Mouse (Mus musculus): Measurements from ENCODE around the gene Mcm6. TPM values are rescaled to one million over a fixed set of nuclear protein-coding genes. Genes with fewer than 3 reads are reported as not detected.

Mcm6 gene
- 278 and 299 TPM in 2 replicates for polyA plus RNA-seq (2015; fragmentation: Nextera tagmentation; extraction: Ambion mirVana)

DNA sequence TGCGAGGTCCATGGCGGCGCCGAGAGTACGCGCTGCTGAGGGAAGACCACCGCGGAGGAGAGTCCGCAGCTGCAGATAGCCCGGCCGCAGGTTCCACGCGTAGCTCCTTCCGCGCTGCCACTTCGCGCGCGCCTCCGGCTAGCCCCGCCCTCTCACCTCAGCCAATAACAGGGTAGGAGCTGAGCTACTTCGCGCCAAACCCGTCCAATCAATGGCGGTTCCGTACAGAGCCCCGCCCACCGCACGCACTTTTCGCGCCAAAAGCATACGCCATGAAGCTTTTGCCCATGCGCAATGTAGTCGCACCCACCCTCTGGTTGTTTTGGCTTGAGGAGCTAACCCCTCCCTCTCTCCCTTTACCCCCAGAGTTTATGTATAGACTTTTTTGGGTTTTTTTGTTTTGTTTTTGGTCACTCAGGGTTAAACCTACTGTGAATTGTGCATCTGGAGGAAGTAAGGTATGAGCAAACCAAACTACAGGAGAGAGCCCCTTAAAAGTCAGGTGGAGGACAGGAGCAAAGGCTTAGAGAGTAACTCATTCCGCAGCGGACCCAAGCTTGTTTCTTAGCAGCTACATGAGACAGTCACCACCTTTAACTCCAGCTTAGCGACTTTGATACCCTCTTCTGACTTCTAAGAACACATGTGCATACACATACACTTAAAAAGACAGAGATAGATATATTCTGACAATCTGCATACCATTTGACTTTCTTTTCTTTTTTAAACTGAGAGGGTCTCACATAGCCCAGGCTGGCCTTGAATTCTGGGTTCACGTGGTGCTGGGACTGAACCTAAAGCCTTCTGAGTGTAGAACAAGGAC lies at the start of gene Mcm6:
Mcm6 (minus strand) TSS at position 111 of the 823 bp plus-strand sequence.
- DNase-seq (ENCODE audit: low spot score) = peak; percentile 97

DNA sequence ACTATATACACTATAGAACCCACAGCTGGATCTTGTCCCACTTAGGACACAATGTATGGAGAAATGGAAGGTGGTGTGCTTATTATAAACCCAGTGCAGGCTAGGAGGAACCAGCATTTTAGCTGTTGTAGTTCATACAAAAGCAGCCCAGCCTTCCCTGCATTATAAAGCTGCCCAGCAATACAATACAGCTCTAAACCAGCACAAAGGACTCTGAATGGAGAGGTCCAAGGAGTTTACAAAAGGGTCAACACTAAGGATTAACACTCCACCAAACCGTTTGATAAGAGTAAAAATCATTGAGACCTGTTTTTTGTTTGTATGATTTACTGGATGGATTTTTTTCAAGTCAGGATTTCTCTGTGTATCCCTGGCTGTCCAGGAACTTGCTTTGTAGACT lies 47.4 kb upstream of the Mcm6 start:
- DNase-seq (ENCODE audit: low spot score) = no peak

DNA sequence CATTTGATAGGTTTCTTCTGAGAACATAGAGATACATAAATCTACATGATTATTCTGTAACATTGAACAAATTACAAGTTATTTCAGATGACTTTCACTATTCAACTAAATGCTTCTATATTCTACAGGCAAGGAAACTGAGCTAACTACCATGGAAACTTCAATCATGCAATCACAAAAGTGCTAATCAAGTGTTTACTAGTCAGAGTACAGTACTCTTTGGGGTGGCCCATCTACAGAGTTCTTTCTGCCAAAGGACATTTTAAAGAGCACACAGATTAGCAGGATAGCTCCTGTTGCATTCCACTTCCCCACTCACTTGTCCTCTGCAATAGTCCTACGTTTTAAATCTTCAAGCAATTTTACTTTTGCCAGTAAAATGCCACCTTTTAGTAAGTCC lies 46.2 kb upstream of the Mcm6 start:
- no peak for DNase-seq (ENCODE audit: low spot score)

DNA sequence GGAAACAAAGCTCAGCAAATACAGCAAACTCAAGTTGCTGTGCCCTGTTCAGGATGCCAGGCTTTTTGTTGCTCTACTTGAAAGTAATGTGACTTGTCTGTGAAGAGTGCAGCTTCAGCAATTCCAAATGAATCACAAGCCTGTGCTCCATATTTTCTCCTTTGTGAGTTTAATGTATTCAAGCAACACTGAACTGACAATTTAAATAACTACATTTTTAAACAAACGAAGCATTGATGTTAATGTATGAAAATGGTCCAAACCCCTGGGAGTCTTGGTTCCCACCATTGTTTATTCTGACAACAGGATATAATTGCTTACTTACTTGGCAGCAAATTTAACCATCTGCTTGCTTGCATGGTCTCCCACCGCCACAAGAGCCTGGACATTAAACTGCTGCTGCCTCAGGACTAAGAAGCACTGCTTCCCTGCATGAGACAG lies 45.6 kb upstream of the Mcm6 start:
- no peak for DNase-seq (ENCODE audit: low spot score)

DNA sequence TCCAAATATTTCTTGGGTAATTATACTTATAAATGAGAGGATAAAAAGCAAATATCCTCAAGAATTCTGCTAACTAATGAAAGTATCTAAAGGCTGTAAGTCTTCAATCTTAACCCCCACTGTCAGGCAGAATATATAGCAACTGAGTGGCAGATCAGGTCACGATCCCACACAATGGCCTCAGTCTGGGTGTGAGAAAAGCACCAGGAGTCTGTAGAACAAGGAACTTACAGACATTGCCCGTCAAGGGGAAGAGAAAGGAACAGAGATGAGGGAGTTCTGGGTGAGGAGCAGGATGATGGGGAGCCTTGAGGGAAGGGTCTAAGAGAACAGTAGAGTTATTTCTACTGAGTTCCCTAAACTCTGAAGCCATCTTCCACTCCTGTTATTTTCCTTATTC lies 41.5 kb upstream of the Mcm6 start:
- no peak for DNase-seq (ENCODE audit: low spot score)

DNA sequence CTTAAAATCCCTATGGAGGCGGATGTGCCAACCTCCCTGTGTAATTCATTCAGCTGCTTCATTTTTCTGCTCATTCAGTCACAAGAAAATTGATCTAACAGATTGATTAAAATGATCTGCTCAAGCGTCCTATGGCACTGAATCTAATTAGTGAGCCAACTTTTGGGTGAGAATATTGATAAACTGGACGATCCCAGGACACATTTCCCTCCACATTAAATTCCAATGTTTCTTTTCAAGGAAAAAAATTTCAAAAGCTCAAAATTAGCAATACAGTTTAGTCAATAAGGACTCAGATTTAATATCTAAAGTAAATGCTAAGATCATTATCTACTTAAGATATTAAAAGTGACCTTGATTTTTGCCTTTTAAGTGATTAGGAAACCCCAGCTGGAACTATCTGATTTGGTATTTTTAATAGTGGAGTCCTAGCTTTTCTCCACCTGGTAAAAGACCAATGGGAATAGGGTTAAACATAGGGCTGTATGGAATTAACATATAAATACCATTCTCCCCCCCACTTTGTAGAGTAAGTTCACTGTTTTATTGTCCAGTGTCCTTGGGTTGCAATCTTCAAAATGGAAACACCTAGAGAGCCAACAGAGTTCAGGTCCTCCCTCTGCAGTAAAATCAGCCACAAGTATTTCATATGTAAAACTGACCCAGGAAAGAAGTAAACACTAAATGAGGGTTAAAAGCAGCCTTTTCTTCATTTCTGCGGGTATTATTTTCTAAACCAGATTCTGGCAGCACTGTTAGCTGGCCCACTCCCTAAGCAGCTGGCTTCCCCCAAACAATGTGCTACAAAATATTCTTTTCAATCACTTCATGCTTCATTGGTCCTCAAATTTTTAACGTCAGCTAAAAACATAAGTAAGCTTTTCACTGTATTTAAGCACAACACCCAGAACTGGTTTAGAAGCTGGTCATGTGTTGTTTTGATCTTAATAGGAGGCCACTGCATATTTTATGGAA lies 40.8 kb upstream of the Mcm6 start:
- DNase-seq (ENCODE audit: low spot score) = no peak

DNA sequence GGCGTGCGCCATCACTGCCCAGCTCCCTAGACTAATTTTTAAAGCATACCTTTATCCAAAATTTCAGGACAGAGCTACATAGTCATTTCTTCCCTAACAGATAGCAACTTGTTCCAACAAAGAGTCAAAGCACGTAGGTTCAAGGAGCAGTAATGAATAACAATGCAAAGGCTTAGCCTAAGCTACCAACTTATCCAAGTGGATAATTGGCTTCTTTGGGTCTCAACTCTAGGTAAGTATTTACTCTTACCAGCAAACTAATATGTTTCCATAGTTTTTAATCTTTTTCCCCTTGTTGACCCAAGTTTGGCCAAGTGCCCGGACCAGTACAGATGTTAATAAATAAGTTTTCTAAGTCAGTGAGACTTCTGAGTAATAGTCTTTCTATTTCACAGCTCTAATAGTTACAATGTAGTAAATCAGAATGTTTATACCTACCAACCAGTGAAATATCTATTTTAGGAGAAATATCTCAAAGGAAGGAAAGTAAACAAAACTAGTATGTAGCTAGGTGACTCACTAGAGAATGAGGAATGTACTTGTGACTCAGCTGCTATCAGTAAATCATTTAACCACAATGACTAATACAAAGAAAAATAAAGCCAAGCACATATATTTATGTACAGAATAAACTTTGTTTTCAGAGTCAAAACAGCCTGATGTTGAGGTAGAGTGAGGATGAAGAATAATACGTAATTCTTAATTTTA lies 39.4 kb upstream of the Mcm6 start:
- no peak for DNase-seq (ENCODE audit: low spot score)

DNA sequence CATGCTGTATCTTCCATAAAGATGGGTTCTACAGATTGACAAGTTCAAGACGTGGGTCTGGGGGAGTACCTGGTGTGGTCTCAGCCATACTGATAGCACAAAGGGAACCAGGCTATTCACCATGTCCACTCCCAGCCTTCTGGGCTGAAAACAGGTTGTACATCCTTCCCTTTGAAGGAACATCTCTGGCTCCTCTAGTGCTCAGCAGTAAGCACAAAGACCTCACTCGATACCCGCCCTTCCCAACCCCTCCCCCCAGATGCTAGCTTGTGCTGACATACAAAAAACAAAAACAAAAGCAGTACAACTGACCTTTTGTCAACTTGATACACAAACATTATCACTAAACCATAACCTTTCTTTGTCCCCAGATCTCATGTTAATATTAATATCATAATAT lies 35.2 kb upstream of the Mcm6 start:
- no peak for DNase-seq (ENCODE audit: low spot score)

DNA sequence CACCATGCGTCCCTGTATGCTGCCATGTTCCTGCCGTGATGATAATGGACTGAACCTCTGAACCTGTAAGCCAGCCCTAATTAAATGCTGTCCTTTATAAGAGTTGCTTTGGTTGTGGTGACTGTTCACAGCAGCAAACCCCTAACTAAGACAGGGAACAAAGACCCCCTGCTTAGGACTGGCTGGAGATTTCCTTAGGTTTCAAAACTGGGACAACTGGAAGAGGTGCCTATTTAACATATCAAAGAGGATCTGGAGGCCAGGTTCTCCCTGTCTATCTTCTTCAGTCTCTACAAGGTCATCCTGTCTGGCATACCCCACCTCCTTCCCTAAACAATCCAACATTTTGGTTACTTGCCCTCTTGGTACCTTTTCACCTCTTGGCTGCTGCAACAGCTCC lies 32.9 kb upstream of the Mcm6 start:
- no peak for DNase-seq (ENCODE audit: low spot score)

DNA sequence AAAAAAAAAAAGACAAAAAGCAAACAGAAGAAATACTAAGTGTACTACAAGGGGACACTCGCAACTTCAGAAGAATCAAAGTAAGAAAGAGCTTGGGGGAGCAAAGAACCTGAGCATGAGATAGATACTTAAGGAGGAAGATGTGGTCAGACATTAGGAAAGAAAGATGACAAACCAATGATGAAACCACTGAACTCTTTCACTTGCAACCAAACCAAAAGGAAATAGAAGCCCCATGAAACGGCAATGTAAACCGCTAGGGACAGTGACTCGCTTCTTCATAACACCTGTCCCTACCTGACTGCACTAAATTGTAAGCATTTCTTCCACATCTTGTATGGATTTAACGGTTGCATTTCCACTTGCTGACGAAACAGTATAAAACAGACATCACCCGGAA lies 27.0 kb upstream of the Mcm6 start:
- peak; percentile 39 for DNase-seq (ENCODE audit: low spot score)

DNA sequence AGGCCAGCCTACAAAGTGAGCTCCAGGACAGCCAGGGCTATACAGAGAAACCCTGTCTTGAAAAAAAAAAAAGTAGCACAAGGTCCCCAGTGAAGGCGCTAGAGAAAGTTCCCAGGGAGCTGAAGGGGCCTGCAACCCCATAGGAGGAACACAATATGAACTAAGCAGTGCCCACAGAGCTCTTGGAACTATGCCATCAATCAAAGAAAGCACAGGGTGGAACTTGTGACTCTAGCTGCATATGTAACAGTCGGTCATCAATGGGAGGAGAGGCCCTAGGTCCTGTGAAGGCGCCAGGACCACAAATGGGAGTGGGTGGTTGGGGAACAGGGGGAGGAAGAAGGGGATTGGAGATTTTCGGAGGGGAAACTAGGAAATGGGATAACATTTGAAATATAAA lies 17.4 kb upstream of the Mcm6 start:
- DNase-seq (ENCODE audit: low spot score) = no peak

DNA sequence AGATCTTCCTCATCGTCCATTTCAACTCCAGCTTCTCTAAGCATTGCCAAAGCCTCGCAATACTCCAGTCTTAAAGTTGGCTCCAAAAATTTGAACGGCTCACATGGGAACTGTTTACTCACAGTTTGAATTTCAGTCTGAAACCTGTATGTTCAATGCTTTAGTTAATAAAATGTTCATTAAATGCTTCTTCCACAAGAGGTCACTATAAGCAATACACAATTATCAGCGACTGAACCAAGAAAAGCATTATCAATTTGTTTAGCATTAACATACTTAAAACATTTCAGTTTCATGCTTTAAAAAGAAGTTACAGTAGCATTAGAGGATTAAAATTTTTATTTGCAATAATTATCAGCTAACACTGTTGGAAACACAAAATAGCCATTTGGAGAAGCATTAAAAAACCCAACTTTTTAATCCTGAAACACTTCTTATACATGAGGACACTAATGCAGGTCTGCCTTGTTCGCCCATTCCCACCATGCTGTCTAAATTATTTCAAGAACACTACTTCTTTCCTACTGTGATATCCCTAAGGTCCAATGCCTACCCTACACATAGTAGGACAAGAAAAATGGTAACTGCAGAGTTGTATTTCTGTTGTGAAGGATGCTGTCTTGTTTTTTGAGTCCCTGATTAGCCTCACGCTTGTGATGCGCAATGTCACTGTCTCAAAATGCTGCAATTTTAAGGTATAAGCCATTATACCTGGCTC lies 12.8 kb upstream of the Mcm6 start:
- peak; percentile 39 for DNase-seq (ENCODE audit: low spot score)

DNA sequence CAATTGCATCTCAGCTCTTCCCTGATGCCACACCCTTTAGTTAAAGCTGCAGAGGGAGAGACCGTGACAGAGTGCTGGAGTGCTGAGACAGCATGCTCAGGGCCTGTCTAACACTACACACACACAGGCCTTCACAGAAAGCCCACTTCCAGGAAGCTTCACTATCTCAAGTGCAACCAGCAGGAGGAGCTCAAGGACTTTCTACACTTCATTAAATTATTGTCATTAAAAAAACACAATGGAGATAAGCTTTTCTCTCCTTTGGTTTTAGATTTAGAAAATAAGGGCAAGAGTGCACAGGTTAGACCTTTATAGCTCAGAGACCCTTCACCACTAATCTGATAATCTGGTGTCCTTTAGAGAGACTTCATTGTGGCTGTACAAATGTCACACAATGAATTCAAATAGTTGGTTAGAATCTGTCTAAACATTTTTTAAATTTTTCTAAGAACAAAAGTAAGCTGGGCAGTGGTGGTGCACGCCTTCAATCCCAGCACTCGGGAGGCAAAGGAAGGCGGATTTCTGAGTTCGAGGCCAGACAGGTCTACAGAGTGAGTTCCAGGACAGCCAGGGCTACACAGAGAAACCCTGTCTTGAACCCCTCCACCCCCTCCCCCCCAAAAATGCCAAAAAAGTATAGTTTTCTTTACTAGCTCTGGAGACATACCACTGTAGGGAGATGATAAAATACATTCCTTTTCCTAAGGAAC lies 9.4 kb upstream of the Mcm6 start:
- DNase-seq (ENCODE audit: low spot score) = peak; percentile 82

DNA sequence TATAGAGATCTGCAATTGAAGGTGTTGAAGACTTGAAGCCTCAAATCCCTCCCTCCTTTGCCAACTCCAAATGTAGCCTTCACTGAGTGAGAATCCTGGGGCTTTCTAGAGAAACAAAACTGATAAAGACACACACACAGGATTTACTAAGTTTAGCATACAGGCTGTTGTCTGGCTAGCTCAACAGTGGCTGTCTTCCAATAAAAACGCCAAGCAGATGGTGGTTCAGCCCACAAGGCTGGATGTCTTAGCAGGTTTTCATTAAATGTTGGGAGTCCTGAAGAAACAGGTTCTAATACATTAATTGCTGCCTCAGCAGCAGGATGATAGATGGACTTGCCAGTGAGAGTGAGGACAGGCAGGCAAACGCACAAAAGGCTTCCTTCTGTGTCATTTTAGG lies 1.1 kb upstream of the Mcm6 start:
- DNase-seq (ENCODE audit: low spot score) = no peak

DNA sequence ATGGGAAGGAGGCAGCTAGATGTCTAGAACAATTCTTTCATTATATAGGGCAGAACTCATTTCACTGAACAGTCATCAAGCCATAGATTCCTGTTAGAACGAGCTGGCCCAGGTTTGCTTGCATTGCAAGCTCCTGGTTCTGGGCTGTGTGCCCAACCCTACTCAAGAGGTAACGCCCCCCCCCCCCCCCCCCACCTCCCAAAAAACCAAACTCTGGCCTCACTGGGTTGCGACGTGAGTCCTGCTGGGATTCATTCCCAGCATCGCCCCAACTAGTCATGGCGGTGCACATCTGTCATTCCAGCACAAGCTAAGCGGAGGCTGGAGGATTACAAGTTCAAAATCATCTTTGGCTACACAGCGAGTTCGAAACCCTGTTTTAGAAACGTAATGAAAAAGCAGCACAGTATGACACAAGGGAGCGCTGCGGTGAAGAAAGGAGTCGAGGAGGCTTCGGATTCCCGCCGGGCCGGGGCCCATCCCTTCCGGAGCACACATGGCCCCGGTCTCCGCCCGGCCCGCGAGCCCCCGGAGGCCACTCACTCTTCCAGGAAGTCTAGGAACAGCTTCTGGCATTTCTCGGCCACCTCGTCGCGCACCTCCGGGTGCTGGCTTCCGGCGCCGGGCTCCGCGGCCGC lies 429 bp downstream of the Mcm6 start:
- DNase-seq (ENCODE audit: low spot score) = no peak

DNA sequence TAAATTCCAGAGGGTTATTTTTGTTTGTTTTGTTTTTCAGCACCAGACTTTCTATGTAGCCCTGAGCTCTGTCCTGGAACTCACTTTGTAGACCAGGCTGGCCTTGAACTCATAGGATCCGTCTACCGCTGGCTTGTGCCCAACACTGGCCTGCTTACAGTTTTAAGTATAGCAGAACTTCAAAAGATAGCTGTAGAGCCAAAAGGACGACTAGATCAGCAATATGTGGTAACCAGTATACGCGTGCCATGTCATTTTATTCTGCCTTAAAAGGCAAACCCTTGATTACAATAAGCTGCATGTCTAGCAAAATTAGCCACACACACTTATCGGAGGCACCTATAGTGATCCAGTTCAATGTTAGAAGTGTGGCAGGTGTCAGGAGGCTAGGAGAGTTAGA lies 1.2 kb downstream of the Mcm6 start:
- DNase-seq (ENCODE audit: low spot score) = peak; percentile 16

DNA sequence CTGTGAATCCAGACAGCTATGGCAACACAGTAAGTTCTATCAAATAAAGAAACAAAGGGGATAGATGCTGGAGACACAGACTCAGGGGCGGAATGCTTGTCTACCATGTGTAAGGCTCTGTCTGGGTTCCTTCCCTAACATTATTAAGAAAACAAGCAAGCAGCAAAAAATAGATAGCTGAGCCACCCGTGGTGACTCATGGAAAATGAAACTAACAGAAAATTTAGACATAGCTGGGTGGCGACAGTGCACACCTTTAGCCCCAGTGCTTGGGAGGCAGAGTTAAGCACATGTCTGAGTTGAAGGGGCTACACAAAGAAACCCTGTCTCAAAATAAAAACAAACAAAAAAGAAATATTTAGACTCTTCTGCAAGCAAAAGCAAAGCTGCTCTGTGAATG lies 2.0 kb downstream of the Mcm6 start:
- DNase-seq (ENCODE audit: low spot score) = peak; percentile 17

DNA sequence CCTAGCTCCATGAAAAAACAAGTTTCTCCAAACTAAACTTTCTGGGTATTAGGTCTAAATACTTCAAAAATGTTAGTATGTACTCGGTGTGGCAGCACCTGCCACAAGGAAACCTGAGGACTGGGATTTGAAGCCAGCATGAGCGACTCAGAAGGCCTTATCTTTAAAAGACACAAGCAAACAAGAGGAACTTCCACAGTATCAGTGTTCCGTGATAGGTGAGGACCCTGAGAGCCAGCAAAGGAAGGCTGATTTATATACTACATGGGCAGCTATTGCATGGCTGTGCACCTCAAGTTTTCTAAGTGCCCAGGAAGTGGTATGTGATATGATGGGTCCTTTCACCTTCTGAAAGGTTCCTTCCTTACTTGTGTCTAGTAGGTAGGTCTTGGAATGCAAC lies 6.4 kb downstream of the Mcm6 start:
- DNase-seq (ENCODE audit: low spot score) = no peak

DNA sequence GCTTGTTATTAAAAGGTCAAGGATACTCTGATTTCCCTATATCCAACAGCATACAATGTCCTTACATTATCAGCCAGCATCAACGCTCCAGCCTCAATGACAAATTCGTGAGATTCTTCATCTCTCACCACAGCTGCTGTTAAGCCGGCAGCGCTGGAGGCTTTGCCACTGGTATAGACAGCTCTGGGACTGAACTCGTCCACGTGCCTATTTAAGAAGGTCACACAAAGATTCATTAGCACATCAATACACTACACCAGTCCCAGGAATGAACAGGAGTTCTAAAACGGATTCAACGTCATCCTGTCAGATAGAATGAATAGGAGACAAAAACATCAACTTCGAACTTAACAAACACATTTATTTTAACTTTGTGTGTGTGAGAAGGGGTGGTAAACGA lies 15.2 kb downstream of the Mcm6 start:
- DNase-seq (ENCODE audit: low spot score) = no peak

Data from thymus, postnatal 0 days (tissue).